11 mouse cellular contexts compared by ENCODE assay signal in the genomic region with DNA sequence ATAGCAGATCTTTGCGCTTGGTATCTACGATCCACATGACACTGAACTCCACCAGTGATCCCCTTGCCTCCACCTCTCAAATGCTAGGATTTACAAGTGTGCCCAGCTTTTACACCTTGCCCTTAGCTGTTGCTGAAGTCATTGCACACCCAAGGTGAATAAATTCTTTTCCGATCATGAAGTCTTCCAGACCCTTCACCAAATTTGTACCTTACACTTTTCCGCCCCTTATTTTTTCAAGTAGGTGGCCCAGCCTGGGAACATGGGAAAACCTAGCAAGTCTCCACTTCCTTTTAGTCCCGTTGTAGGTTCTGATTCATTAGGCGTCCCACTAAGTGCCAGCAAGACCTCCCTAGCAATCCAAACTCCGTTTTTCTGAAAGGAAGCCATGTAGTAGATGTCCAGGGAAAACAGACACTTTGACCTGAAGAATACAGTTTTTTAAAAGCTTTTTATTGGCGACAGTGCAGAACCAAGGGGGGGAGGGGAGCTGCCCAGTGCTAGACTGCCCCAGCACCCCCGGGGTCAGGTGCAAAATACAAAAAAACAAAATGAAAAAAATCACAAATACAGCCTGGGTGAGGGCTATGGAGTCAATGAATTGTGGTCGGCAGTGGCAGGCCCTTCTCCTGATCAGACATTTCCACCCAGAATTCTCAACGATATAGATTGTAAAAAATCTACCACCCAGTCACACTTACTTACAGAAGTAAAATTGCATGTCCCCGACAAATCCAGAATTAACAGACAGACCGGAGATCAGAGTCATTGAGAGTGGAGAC. TPM values are rescaled to one million over a fixed set of nuclear protein-coding genes. Genes with fewer than 3 reads are reported as not detected.
DNase-seq lines count a peak whose midpoint lies in the region; ATAC-seq and TF ChIP-seq lines count a peak whose summit lies in the region.
"Had no signal": no experiment of that assay in that cellular context is flagged by ENCODE, and none has a peak within 500 bp of the region (broad histone marks: within the 10 kb centered on the region; RNA-seq: fewer than 3 reads in every experiment).

No protein-coding gene starts in this region.

- no peak for ATAC-seq in heart, embryonic 12.5 days (ENCODE audit: insufficient number of reproducible peaks, low FRiP score)
- no peak for ATAC-seq in forebrain, postnatal 0 days
- ATAC-seq in midbrain, embryonic 12.5 days (ENCODE audit: low FRiP score, low read depth): no peak

- TF ChIP-seq CTCF in heart, adult 2 months (IDR thresholded peaks at IDR 0.05): no peak
- TF ChIP-seq CTCF in CH12.LX (conservative IDR thresholded peaks at IDR 0.05 in 1 of 2, IDR thresholded peaks at IDR 0.05 in 1 of 2; ENCODE audit: low read depth in 2 of 2, low read length in 2 of 2): no peak
- no peak for TF ChIP-seq CTCF in forebrain, postnatal 0 days (IDR thresholded peaks at IDR 0.05; ENCODE audit: low read depth)

- no peak for TF ChIP-seq RAD21 in CH12.LX (IDR thresholded peaks at IDR 0.05; ENCODE audit: low read depth, low read length)

- H3K27ac ChIP-seq in heart, embryonic 12.5 days (ENCODE audit: poor library complexity, severe bottlenecking): no peak overlapping the region
- no peak overlapping the region for H3K27ac ChIP-seq in heart, adult 2 months
- H3K27ac ChIP-seq in CH12.LX (ENCODE audit: insufficient read depth, low read depth): no peak overlapping the region
- H3K27ac ChIP-seq in forebrain, postnatal 0 days (ENCODE audit: low read depth, low read length): no peak overlapping the region
- H3K27ac ChIP-seq in midbrain, embryonic 12.5 days (replicated peaks): no peak overlapping the region

- no peak for DNase-seq in heart, adult 2 months
- no peak for DNase-seq in CH12.LX (ENCODE audit: extremely low read depth)
- no peak for DNase-seq in forebrain, postnatal 0 days
- no peak for DNase-seq in left cerebral cortex, adult 8-10 months (ENCODE audit: low spot score in 2 of 2)
- no peak for DNase-seq in layer of hippocampus, postnatal 10 days (ENCODE audit: low spot score in 2 of 2)
- DNase-seq in spleen, postnatal 10 days (ENCODE audit: low spot score in 2 of 2): no peak
- DNase-seq: gastrocnemius, postnatal 36 days; kidney, adult 9 months had no signal

- no peaks in the 10 kb centered on the region for H3K36me3 ChIP-seq in heart, embryonic 12.5 days
- no peaks in the 10 kb centered on the region for H3K36me3 ChIP-seq in heart, adult 2 months (ENCODE audit: control insufficient read depth, insufficient read depth, low read length)
- no peaks in the 10 kb centered on the region for H3K36me3 ChIP-seq in CH12.LX (replicated peaks in 1 of 2; ENCODE audit: control insufficient read depth in 1 of 2, insufficient read depth in 1 of 2, low read length in 1 of 2)
- no peaks in the 10 kb centered on the region for H3K36me3 ChIP-seq in forebrain, postnatal 0 days (ENCODE audit: insufficient read depth)
- no peaks in the 10 kb centered on the region for H3K36me3 ChIP-seq in midbrain, embryonic 12.5 days

- H3K4me2 ChIP-seq in heart, embryonic 12.5 days: peak overlapping the region; percentile 59; the same call in 1 of the 2 replicates
- no peak overlapping the region; the same call in 1 of the 2 replicates for H3K4me2 ChIP-seq in CH12.LX (ENCODE audit: insufficient read depth, low read depth, poor library complexity, severe bottlenecking)
- H3K4me2 ChIP-seq in forebrain, postnatal 0 days (ENCODE audit: low read depth): peak overlapping the region; percentile 59
- H3K4me2 ChIP-seq in midbrain, embryonic 12.5 days (replicated peaks): peak overlapping the region; percentile 54; the same call in 1 of the 2 replicates

- peak overlapping the region; percentile 48; the same call in 1 of the 2 replicates for H3K4me3 ChIP-seq in heart, embryonic 12.5 days
- H3K4me3 ChIP-seq in heart, adult 2 months: no peak overlapping the region
- H3K4me3 ChIP-seq in CH12.LX (replicated peaks in 1 of 3; ENCODE audit: low read depth in 2 of 3, low read length in 2 of 3, poor library complexity in 1 of 3): no peak overlapping the region
- H3K4me3 ChIP-seq in forebrain, postnatal 0 days (ENCODE audit: low read depth, low read length): peak overlapping the region; percentile 40
- H3K4me3 ChIP-seq in midbrain, embryonic 12.5 days: peak overlapping the region; percentile 32; the same call in 1 of the 2 replicates

- peaks cover 30% of the 10 kb centered on the region for H3K4me1 ChIP-seq in heart, embryonic 12.5 days (replicated peaks)
- H3K4me1 ChIP-seq in heart, adult 2 months (ENCODE audit: control insufficient read depth, insufficient read depth, low read length): peaks cover 2% of the 10 kb centered on the region
- peaks cover 2 to 25% of the 10 kb centered on the region in 2 experiments; a peak in 3 of 4 replicates for H3K4me1 ChIP-seq in CH12.LX (ENCODE audit: control insufficient read depth in 1 of 2, insufficient read depth in 2 of 2)
- H3K4me1 ChIP-seq in forebrain, postnatal 0 days (ENCODE audit: insufficient read depth): peaks cover 7% of the 10 kb centered on the region; the same call in 1 of the 2 replicates
- H3K4me1 ChIP-seq in midbrain, embryonic 12.5 days: peaks cover 28% of the 10 kb centered on the region

- TF ChIP-seq EP300 in heart, adult 2 months (IDR thresholded peaks at IDR 0.05; ENCODE audit: insufficient read depth, low read depth, low read length): no peak
- no peak for TF ChIP-seq EP300 in CH12.LX (IDR thresholded peaks at IDR 0.05; ENCODE audit: low read length)

- dilution Hi-C loops in CH12.LX (cut with MboI; ENCODE audit: extremely low pct_ligation_motif_present, extremely low pct_unique_long_range_greater_than_20kb, low sequenced_read_pairs): no loop called here

- H3K9ac ChIP-seq in heart, embryonic 12.5 days: peak overlapping the region; percentile 53
- no peak overlapping the region for H3K9ac ChIP-seq in heart, adult 2 months (ENCODE audit: low read depth, low read length)
- no peak overlapping the region for H3K9ac ChIP-seq in CH12.LX (ENCODE audit: insufficient read depth, low read depth)
- H3K9ac ChIP-seq in forebrain, postnatal 0 days: peak overlapping the region; percentile 42
- no peak overlapping the region for H3K9ac ChIP-seq in midbrain, embryonic 12.5 days (replicated peaks)

- in situ Hi-C loops in CH12.LX (cut with MboI; ENCODE audit: low pct_ligation_motif_present, low pct_unique_long_range_greater_than_20kb, low sequenced_read_pairs): no loop called here

- no peaks in the 10 kb centered on the region for H3K79me2 ChIP-seq in heart, adult 2 months (replicated peaks; ENCODE audit: control insufficient read depth, insufficient read depth, low read length)
- no peaks in the 10 kb centered on the region for H3K79me2 ChIP-seq in CH12.LX (replicated peaks; ENCODE audit: control insufficient read depth, extremely low read depth, insufficient read depth, poor library complexity, severe bottlenecking)

- peaks cover 60% of the 10 kb centered on the region for H3K27me3 ChIP-seq in heart, embryonic 12.5 days (replicated peaks)
- no peaks in the 10 kb centered on the region for H3K27me3 ChIP-seq in heart, adult 2 months (ENCODE audit: control insufficient read depth, insufficient read depth, low read length)
- peaks cover 57% of the 10 kb centered on the region for H3K27me3 ChIP-seq in CH12.LX (replicated peaks)
- H3K27me3 ChIP-seq in forebrain, postnatal 0 days (ENCODE audit: insufficient read depth, low read length): peaks cover 19% of the 10 kb centered on the region
- H3K27me3 ChIP-seq in midbrain, embryonic 12.5 days: peaks cover 63% of the 10 kb centered on the region

- no peaks in the 10 kb centered on the region for H3K9me3 ChIP-seq in heart, embryonic 12.5 days (replicated peaks)
- no peaks in the 10 kb centered on the region for H3K9me3 ChIP-seq in CH12.LX (replicated peaks; ENCODE audit: low read length)
- H3K9me3 ChIP-seq in forebrain, postnatal 0 days (ENCODE audit: low read length): no peaks in the 10 kb centered on the region
- no peaks in the 10 kb centered on the region for H3K9me3 ChIP-seq in midbrain, embryonic 12.5 days

- intact Hi-C loops in heart, adult 2 months (cut with DNase I): no loop called here

- no peak for TF ChIP-seq POLR2A in heart, adult 2 months (IDR thresholded peaks at IDR 0.05; ENCODE audit: insufficient read depth, low read depth, low read length)
- TF ChIP-seq POLR2A in CH12.LX (IDR thresholded peaks at IDR 0.05; ENCODE audit: low read depth, low read length): no peak

- 49% methylated on average over 13 of the region's 13 CpGs for WGBS in heart, embryonic 12.5 days
- WGBS in heart, adult 2 months: 64% methylated on average over 13 of the region's 13 CpGs
- WGBS in forebrain, postnatal 0 days: 53% methylated on average over 13 of the region's 13 CpGs
- WGBS in midbrain, embryonic 12.5 days: 50% methylated on average over 13 of the region's 13 CpGs

RNA-seq across cellular contexts. Expression of gene Fosb, which starts 7.4 kb away (rescaled TPM):
- polyA plus RNA-seq in heart, embryonic 12.5 days (2016; fragmentation: Nextera tagmentation; extraction: Ambion mirVana): 0.37 and 0.55 TPM in 2 replicates
- 1 to 10 TPM in 1 of 2 experiments, under 1 TPM in 1; 0.89 to 1.1 TPM for total RNA-seq in heart, adult 2 months (2021)
- polyA plus RNA-seq in heart, adult 2 months (2012; rRNA removed): 0.94 and 1.1 TPM in 2 replicates
- 0.08 and 0.13 TPM in 2 replicates for total RNA-seq in CH12.LX (2012; rRNA removed)
- not detected in 2 replicates for total RNA-seq in CH12.LX (2014; rRNA removed)
- 0.27 and 0.56 TPM in 2 replicates for polyA plus RNA-seq in CH12.LX (2012; ENCODE audit: insufficient read length, low read depth)
- 1.6 and 5.1 TPM in 2 replicates for total RNA-seq in forebrain, postnatal 0 days (2014; rRNA removed)
- polyA plus RNA-seq in forebrain, postnatal 0 days (2015; fragmentation: Nextera tagmentation; extraction: Ambion mirVana): 0.28 and 0.36 TPM in 2 replicates
- 0.20 TPM in 1 of 2 replicates, not detected in the other for polyA plus RNA-seq in midbrain, embryonic 12.5 days (2016; fragmentation: Nextera tagmentation; extraction: Ambion mirVana)
- total RNA-seq in left cerebral cortex, adult 8-10 months (2022): 10 to 100 TPM; 11.1 to 15.1 (median 13.8) TPM
- total RNA-seq in layer of hippocampus, postnatal 10 days (2021): 1 to 10 TPM; 1.4 to 2.0 TPM

RNA-seq across cellular contexts. Expression of gene Rtn2, which starts 20.0 kb away (rescaled TPM):
- polyA plus RNA-seq in heart, embryonic 12.5 days (2016; fragmentation: Nextera tagmentation; extraction: Ambion mirVana): 23.6 and 26.7 TPM in 2 replicates
- total RNA-seq in heart, adult 2 months (2021): 100 to 1,000 TPM; 114 to 136 TPM
- polyA plus RNA-seq in heart, adult 2 months (2012; rRNA removed): 273 and 340 TPM in 2 replicates
- 0.72 and 1.0 TPM in 2 replicates for total RNA-seq in CH12.LX (2012; rRNA removed)
- 0.43 and 0.56 TPM in 2 replicates for total RNA-seq in CH12.LX (2014; rRNA removed)
- 0.76 and 0.80 TPM in 2 replicates for polyA plus RNA-seq in CH12.LX (2012; ENCODE audit: insufficient read length, low read depth)
- total RNA-seq in forebrain, postnatal 0 days (2014; rRNA removed): 154 and 163 TPM in 2 replicates
- 126 and 136 TPM in 2 replicates for polyA plus RNA-seq in forebrain, postnatal 0 days (2015; fragmentation: Nextera tagmentation; extraction: Ambion mirVana)
- 74.6 and 79.7 TPM in 2 replicates for polyA plus RNA-seq in midbrain, embryonic 12.5 days (2016; fragmentation: Nextera tagmentation; extraction: Ambion mirVana)
- 100 to 1,000 TPM; 108 to 133 (median 114) TPM for total RNA-seq in left cerebral cortex, adult 8-10 months (2022)
- 100 to 1,000 TPM; 118 to 127 TPM for total RNA-seq in layer of hippocampus, postnatal 10 days (2021)

RNA-seq across cellular contexts. Expression of gene Ppm1n, which starts 22.6 kb away (rescaled TPM):
- polyA plus RNA-seq in heart, embryonic 12.5 days (2016; fragmentation: Nextera tagmentation; extraction: Ambion mirVana): not detected in 2 replicates
- under 1 TPM in 1 of 2 experiments, not detected in 1; 0.21 TPM for total RNA-seq in heart, adult 2 months (2021)
- polyA plus RNA-seq in heart, adult 2 months (2012; rRNA removed): 0.09 and 0.33 TPM in 2 replicates
- total RNA-seq in CH12.LX (2012; rRNA removed) (not detected in 2 replicates), CH12.LX (2014; rRNA removed) (not detected in 2 replicates)
- polyA plus RNA-seq in CH12.LX (2012; ENCODE audit: insufficient read length, low read depth): not detected in 2 replicates
- 2.3 and 3.2 TPM in 2 replicates for total RNA-seq in forebrain, postnatal 0 days (2014; rRNA removed)
- polyA plus RNA-seq in forebrain, postnatal 0 days (2015; fragmentation: Nextera tagmentation; extraction: Ambion mirVana): 0.69 and 1.1 TPM in 2 replicates
- 0.20 and 0.32 TPM in 2 replicates for polyA plus RNA-seq in midbrain, embryonic 12.5 days (2016; fragmentation: Nextera tagmentation; extraction: Ambion mirVana)
- total RNA-seq in left cerebral cortex, adult 8-10 months (2022): under 1 TPM in 1 of 4 experiments, not detected in 3; 0.68 TPM
- under 1 TPM in 1 of 2 experiments, not detected in 1; 0.31 TPM for total RNA-seq in layer of hippocampus, postnatal 10 days (2021)
- total RNA-seq: left cerebral cortex, postnatal 36 days had no signal

RNA-seq across cellular contexts. Expression of gene Vasp, which starts 30.8 kb away (rescaled TPM):
- 93.7 and 99.0 TPM in 2 replicates for polyA plus RNA-seq in heart, embryonic 12.5 days (2016; fragmentation: Nextera tagmentation; extraction: Ambion mirVana)
- total RNA-seq in heart, adult 2 months (2021): 10 to 100 TPM; 25.1 to 30.8 TPM
- polyA plus RNA-seq in heart, adult 2 months (2012; rRNA removed): 43.3 and 51.5 TPM in 2 replicates
- total RNA-seq in CH12.LX (2012; rRNA removed): 109 and 114 TPM in 2 replicates
- total RNA-seq in CH12.LX (2014; rRNA removed): 122 and 125 TPM in 2 replicates
- polyA plus RNA-seq in CH12.LX (2012; ENCODE audit: insufficient read length, low read depth): 191 and 240 TPM in 2 replicates
- 40.6 and 45.9 TPM in 2 replicates for total RNA-seq in forebrain, postnatal 0 days (2014; rRNA removed)
- 30.0 and 30.6 TPM in 2 replicates for polyA plus RNA-seq in forebrain, postnatal 0 days (2015; fragmentation: Nextera tagmentation; extraction: Ambion mirVana)
- 44.9 and 47.1 TPM in 2 replicates for polyA plus RNA-seq in midbrain, embryonic 12.5 days (2016; fragmentation: Nextera tagmentation; extraction: Ambion mirVana)
- total RNA-seq in left cerebral cortex, adult 8-10 months (2022): 10 to 100 TPM; 13.6 to 16.9 (median 15.6) TPM
- total RNA-seq in layer of hippocampus, postnatal 10 days (2021): 10 to 100 TPM; 26.4 to 27.3 TPM

RNA-seq across cellular contexts. Expression of gene Ercc1, which starts 42.1 kb away (rescaled TPM):
- 59.2 and 66.0 TPM in 2 replicates for polyA plus RNA-seq in heart, embryonic 12.5 days (2016; fragmentation: Nextera tagmentation; extraction: Ambion mirVana)
- 10 to 100 TPM; 46.8 to 48.6 TPM for total RNA-seq in heart, adult 2 months (2021)
- 47.1 and 49.1 TPM in 2 replicates for polyA plus RNA-seq in heart, adult 2 months (2012; rRNA removed)
- total RNA-seq in CH12.LX (2012; rRNA removed) (27.7 and 31.1 TPM in 2 replicates), CH12.LX (2014; rRNA removed) (25.3 and 26.9 TPM in 2 replicates)
- 28.2 and 29.8 TPM in 2 replicates for polyA plus RNA-seq in CH12.LX (2012; ENCODE audit: insufficient read length, low read depth)
- total RNA-seq in forebrain, postnatal 0 days (2014; rRNA removed): 56.6 and 73.6 TPM in 2 replicates
- 80.5 and 81.0 TPM in 2 replicates for polyA plus RNA-seq in forebrain, postnatal 0 days (2015; fragmentation: Nextera tagmentation; extraction: Ambion mirVana)
- polyA plus RNA-seq in midbrain, embryonic 12.5 days (2016; fragmentation: Nextera tagmentation; extraction: Ambion mirVana): 103 and 114 TPM in 2 replicates
- 10 to 100 TPM; 34.9 to 42.8 (median 38.6) TPM for total RNA-seq in left cerebral cortex, adult 8-10 months (2022)
- 10 to 100 TPM; 43.1 to 43.9 TPM for total RNA-seq in layer of hippocampus, postnatal 10 days (2021)

Comparison
In these comparisons a context has a peak if more than half of its experiments do, and no peak if none do; other contexts are left out.
1. H3K4me3 ChIP-seq: peak in heart, embryonic 12.5 days (single experiment), forebrain, postnatal 0 days (single experiment) and midbrain, embryonic 12.5 days (single experiment); none in heart, adult 2 months (single experiment) and CH12.LX (0 of 3).
2. H3K9ac ChIP-seq: peak in heart, embryonic 12.5 days (single experiment) and forebrain, postnatal 0 days (single experiment); none in heart, adult 2 months (single experiment), CH12.LX (single experiment) and midbrain, embryonic 12.5 days (single experiment).
3. RNA of gene Rtn2, which starts 20.0 kb away (total RNA-seq): 154 to 163 TPM in forebrain, postnatal 0 days, 114 to 136 TPM in heart, adult 2 months, 118 to 127 TPM in layer of hippocampus, postnatal 10 days and 108 to 133 TPM in left cerebral cortex, adult 8-10 months; 0.43 to 1.0 TPM in CH12.LX; every median in the first group is over 10 times any median in the second.